Mouse (Mus musculus): ENCODE results near the gene Zfp719. TPM values are rescaled to one million over a fixed set of nuclear protein-coding genes. Genes with fewer than 3 reads are reported as not detected.

Gene Zfp719
- polyA plus RNA-seq, 1 experiment from 2014 or later = 13.8 TPM

GRCm38 (mm10) chr7:43613816-43614551, 34.6 kb downstream of the Zfp719 start:
- 85% methylated on average over 14 of the region's 14 CpGs for WGBS
- H3K4me2 ChIP-seq = no peak overlapping the region
- no peaks in the 10 kb centered on the region for H3K27me3 ChIP-seq
- no peaks in the 10 kb centered on the region for H3K4me1 ChIP-seq
- no peak overlapping the region for H3K9ac ChIP-seq
- no peaks in the 10 kb centered on the region for H3K9me3 ChIP-seq
- no peak overlapping the region for H3K27ac ChIP-seq
- H3K36me3 ChIP-seq = no peaks in the 10 kb centered on the region
- no peak overlapping the region for H3K4me3 ChIP-seq
- no peak for ATAC-seq (ENCODE audit: insufficient number of reproducible peaks, insufficient read depth, low FRiP score, low TSS enrichment, low read depth)

GRCm38 (mm10) chr7:43622927-43623326, 43.5 kb downstream of the Zfp719 start:
- H3K4me3 ChIP-seq = no peak overlapping the region
- H3K36me3 ChIP-seq = no peaks in the 10 kb centered on the region
- WGBS = 81% methylated on average over 7 of the region's 7 CpGs
- H3K27me3 ChIP-seq = no peaks in the 10 kb centered on the region
- no peak overlapping the region for H3K9ac ChIP-seq
- ATAC-seq (ENCODE audit: insufficient number of reproducible peaks, insufficient read depth, low FRiP score, low TSS enrichment, low read depth) = no peak
- H3K27ac ChIP-seq = no peak overlapping the region
- no peak overlapping the region for H3K4me2 ChIP-seq
- H3K4me1 ChIP-seq = no peaks in the 10 kb centered on the region
- H3K9me3 ChIP-seq = no peaks in the 10 kb centered on the region

- no peaks in the 10 kb centered on the region for H3K9me3 ChIP-seq
- no peaks in the 10 kb centered on the region for H3K27me3 ChIP-seq
- no peak overlapping the region for H3K27ac ChIP-seq
- H3K9ac ChIP-seq = no peak overlapping the region
- no peaks in the 10 kb centered on the region for H3K4me1 ChIP-seq
- no peaks in the 10 kb centered on the region for H3K36me3 ChIP-seq
- H3K4me3 ChIP-seq = no peak overlapping the region
- ATAC-seq (ENCODE audit: insufficient number of reproducible peaks, insufficient read depth, low FRiP score, low TSS enrichment, low read depth) = no peak
- no peak overlapping the region for H3K4me2 ChIP-seq
- 16% methylated on average over 10 of the region's 10 CpGs for WGBS
These were observed 44.4 kb downstream of the Zfp719 start for GRCm38 (mm10) chr7:43623819-43624218.

GRCm38 (mm10) chr7:43625065-43625464, 45.7 kb downstream of the Zfp719 start:
- Histone ChIP-seq H3K36me3 (no peaks in the 10 kb centered on the region), H3K27me3 (no peaks in the 10 kb centered on the region), H3K9me3 (no peaks in the 10 kb centered on the region), H3K27ac (no peak overlapping the region), H3K4me2 (no peak overlapping the region), H3K9ac (no peak overlapping the region), H3K4me3 (no peak overlapping the region), H3K4me1 (no peaks in the 10 kb centered on the region)
- no peak for ATAC-seq (ENCODE audit: insufficient number of reproducible peaks, insufficient read depth, low FRiP score, low TSS enrichment, low read depth)
- 56% methylated on average over 3 of the region's 3 CpGs for WGBS

GRCm38 (mm10) chr7:43625794-43626422, 46.5 kb downstream of the Zfp719 start:
- Histone ChIP-seq H3K4me2 (no peak overlapping the region), H3K36me3 (no peaks in the 10 kb centered on the region), H3K9ac (no peak overlapping the region), H3K9me3 (no peaks in the 10 kb centered on the region), H3K27me3 (no peaks in the 10 kb centered on the region), H3K4me1 (no peaks in the 10 kb centered on the region), H3K4me3 (no peak overlapping the region), H3K27ac (no peak overlapping the region)
- 78% methylated on average over 8 of the region's 8 CpGs for WGBS
- ATAC-seq (ENCODE audit: insufficient number of reproducible peaks, insufficient read depth, low FRiP score, low TSS enrichment, low read depth) = no peak

GRCm38 (mm10) chr7:43633940-43634339, 54.5 kb downstream of the Zfp719 start:
- Histone ChIP-seq H3K4me3 (no peak overlapping the region), H3K27me3 (no peaks in the 10 kb centered on the region), H3K36me3 (no peaks in the 10 kb centered on the region), H3K9ac (no peak overlapping the region), H3K4me2 (no peak overlapping the region), H3K9me3 (no peaks in the 10 kb centered on the region), H3K4me1 (no peaks in the 10 kb centered on the region), H3K27ac (no peak overlapping the region)
- ATAC-seq (ENCODE audit: insufficient number of reproducible peaks, insufficient read depth, low FRiP score, low TSS enrichment, low read depth) = no peak
- 72% methylated on average over 4 of the region's 4 CpGs for WGBS

- H3K4me2 ChIP-seq = no peak within 1 kb of the TSS
- H3K27ac ChIP-seq = no peak within 1 kb of the TSS
- no peaks in the 10 kb centered on the region for H3K4me1 ChIP-seq
- H3K9ac ChIP-seq = no peak within 1 kb of the TSS
- H3K36me3 ChIP-seq = no peaks in the 10 kb centered on the region
- H3K4me3 ChIP-seq = no peak within 1 kb of the TSS
- WGBS = 68% methylated on average over 6 of the region's 6 CpGs
- no peak for ATAC-seq (ENCODE audit: insufficient number of reproducible peaks, insufficient read depth, low FRiP score, low TSS enrichment, low read depth)
- no peaks in the 10 kb centered on the region for H3K27me3 ChIP-seq
- no peaks in the 10 kb centered on the region for H3K9me3 ChIP-seq
These were observed 55.1 kb downstream of the Zfp719 start, which contains the start of gene Ceacam18 for GRCm38 (mm10) chr7:43634500-43634899. Gene Ceacam18, plus strand, starts transcription at chr7:43634707.

GRCm38 (mm10) chr7:43636194-43636593, 56.8 kb downstream of the Zfp719 start:
- no peak for ATAC-seq (ENCODE audit: insufficient number of reproducible peaks, insufficient read depth, low FRiP score, low TSS enrichment, low read depth)
- H3K4me1 ChIP-seq = no peaks in the 10 kb centered on the region
- no peaks in the 10 kb centered on the region for H3K27me3 ChIP-seq
- H3K4me2 ChIP-seq = no peak overlapping the region
- H3K9ac ChIP-seq = no peak overlapping the region
- 49% methylated on average over 2 of the region's 2 CpGs for WGBS
- no peak overlapping the region for H3K27ac ChIP-seq
- H3K4me3 ChIP-seq = no peak overlapping the region
- H3K9me3 ChIP-seq = no peaks in the 10 kb centered on the region
- H3K36me3 ChIP-seq = no peaks in the 10 kb centered on the region

GRCm38 (mm10) chr7:43637118-43637517, 57.7 kb downstream of the Zfp719 start:
- ATAC-seq (ENCODE audit: insufficient number of reproducible peaks, insufficient read depth, low FRiP score, low TSS enrichment, low read depth) = no peak
- H3K27me3 ChIP-seq = no peaks in the 10 kb centered on the region
- no peaks in the 10 kb centered on the region for H3K9me3 ChIP-seq
- no peaks in the 10 kb centered on the region for H3K4me1 ChIP-seq
- H3K4me3 ChIP-seq = no peak overlapping the region
- no peak overlapping the region for H3K4me2 ChIP-seq
- WGBS = 81% methylated on average over 1 of the region's 1 CpGs
- no peak overlapping the region for H3K9ac ChIP-seq
- H3K36me3 ChIP-seq = no peaks in the 10 kb centered on the region
- no peak overlapping the region for H3K27ac ChIP-seq

- Histone ChIP-seq H3K4me1 (0 out of 2 replicates have a peak, but pooled peaks cover 4% of the 10 kb centered on the region), H3K27me3 (no peaks in the 10 kb centered on the region), H3K4me3 (no peak overlapping the region), H3K4me2 (no peak overlapping the region), H3K27ac (no peak overlapping the region), H3K36me3 (no peaks in the 10 kb centered on the region), H3K9ac (no peak overlapping the region), H3K9me3 (no peaks in the 10 kb centered on the region)
- no peak for ATAC-seq (ENCODE audit: insufficient number of reproducible peaks, insufficient read depth, low FRiP score, low TSS enrichment, low read depth)
- WGBS = 81% methylated on average over 5 of the region's 5 CpGs
These were observed 63.2 kb downstream of the Zfp719 start for GRCm38 (mm10) chr7:43642587-43642986.
